Mouse (Mus musculus) ES-E14 (cell line): ENCODE results near the gene Lix1.

Source experiments
- CHD2 ChIP-seq: IDR thresholded peaks from 2 replicates; pipeline ENCODE4 v1.6.1; 2014; ENCODE audit warnings: mild to moderate bottlenecking, low read depth, low read length, inconsistent platforms
- HCFC1 ChIP-seq: IDR thresholded peaks from 2 replicates; pipeline ENCODE4 v1.6.1; 2012; ENCODE audit warnings: low read length, inconsistent platforms, borderline replicate concordance; ENCODE audit not compliant: insufficient read depth
- ZNF384 ChIP-seq: IDR thresholded peaks from 2 replicates; pipeline ENCODE4 v1.6.1; 2012; ENCODE audit warnings: low read depth, low read length, inconsistent platforms

DNA sequence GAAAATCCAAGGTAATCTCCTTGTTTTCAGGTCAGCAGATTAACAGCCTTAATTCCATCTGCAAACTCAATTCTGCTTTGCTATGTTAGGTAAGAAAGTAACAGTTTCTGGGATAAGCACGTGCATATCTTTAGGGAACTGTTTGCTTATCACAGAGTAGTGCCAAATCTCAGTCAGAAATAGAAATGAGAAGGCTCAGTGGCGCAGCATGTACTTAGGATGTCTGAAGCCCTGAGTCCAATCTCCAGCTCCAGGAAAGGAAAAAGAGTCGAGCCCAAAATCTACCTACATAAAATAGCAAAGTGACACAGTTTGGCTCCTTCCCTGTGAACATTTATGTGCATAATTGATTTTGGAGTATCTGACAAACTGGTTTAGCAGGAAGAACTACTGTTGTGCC, 96.8 kb downstream of the Lix1 start:
- TF ChIP-seq CHD2 (no peak), ZNF384 (no peak), HCFC1 (no peak)
